Mouse (Mus musculus): Measurements from ENCODE around the gene Lst1. TPM values are rescaled to one million over a fixed set of nuclear protein-coding genes. Genes with fewer than 3 reads are reported as not detected.

Lst1 gene
- total RNA-seq, 1 experiment from 2014 or later, result 1,006 TPM

DNA sequence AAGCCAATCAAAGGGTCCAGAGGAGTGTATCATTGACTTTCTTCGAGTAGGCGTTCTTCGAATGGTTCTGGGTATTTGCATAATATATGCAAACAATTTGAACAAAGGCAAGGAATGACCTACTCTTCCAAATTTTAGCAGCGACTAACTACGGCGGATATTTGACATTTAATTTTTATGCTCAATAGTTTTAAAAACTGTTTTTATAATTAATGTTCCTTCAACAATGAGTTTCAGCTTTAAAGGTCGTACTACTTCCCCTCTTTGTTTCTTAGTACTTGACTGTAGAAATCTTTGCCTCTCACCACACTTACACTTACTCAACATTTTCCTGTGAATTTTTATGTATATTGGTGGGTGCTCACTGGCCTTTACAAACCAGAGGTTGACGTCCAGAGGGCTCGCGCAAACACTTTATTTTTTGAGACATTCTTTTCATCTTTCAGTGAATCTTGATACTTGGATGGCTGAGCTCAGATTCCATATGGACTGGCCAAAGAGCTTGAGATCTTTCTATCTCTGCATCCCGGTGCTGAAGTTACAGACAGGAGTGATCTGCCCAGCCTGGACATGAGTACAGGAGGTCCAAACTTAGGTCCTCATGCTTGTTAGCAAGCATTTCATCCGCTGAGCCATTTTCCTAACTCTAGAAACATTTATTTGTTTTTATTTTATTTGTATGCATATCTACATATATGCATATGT, 22.6 kb downstream of the Lst1 start:
- ATAC-seq (replicated peaks; ENCODE audit: insufficient number of reproducible peaks, low FRiP score, low TSS enrichment, poor library complexity, severe bottlenecking), result no peak

DNA sequence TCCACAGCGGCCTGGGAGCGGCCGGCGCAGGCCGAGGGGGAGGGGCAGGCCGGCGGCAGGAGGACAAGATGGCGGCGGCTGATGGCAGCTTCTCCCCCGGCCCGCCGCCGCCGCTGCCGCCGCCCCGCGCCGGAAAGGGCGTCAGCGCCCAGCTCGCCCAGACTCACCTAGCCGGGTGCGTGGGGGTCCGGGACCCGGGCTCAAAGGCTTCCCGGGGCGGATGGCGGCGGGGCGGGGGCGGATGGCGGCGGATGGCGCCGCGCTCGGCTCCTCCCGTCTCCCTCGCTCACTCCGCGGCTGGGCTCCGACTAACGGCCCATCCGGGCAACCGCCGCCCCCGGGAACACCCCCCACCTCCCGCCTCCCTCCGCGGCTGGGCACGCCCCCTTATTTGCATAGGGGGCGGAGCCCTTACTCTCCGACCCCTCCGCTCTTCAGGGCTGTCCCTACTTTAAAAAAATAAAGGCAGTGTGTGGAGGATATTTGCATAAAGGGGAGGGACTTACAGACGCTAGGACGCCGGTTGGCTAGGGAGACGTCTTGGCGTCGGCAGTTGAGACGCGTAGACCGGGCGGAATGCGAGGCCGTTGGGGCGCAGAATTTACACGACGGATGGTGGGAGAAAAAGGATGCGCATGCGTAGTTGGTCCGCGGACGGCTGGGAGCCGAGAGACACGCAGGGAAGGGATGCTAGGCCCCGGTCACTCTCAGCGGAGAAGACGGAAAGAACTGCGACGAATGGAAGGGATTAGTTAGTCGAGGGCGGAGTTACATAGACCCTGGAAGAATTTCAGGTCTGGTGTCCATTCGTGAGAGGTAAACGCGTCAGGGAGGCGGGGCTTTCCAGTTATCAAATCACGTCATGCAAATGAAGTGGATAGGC, 23.4 kb downstream of the Lst1 start, which contains the start of gene Prrc2a:
Gene Prrc2a, minus strand, starts transcription at position 330 of the 883 bp plus-strand sequence.
- ATAC-seq (replicated peaks; ENCODE audit: insufficient number of reproducible peaks, low FRiP score, low TSS enrichment, poor library complexity, severe bottlenecking), result peak; percentile 85

DNA sequence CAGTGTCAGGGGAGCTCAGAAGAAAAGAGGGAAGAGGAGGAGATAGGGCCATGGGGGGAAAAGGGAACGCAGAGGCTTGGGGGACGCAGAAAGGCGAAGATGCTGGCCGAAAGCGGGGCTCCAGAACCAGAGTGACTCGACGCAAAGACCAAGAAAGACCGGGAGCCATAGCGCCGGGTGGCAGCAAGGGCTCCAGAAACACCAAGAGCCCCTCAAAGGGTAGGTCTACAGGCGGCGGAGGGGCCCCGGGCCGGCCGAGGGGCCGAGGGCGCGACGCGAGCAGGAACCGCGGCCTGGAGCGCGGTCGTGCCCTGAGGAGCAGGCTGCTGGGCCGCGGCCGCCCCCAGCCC, 24.0 kb downstream of the Lst1 start:
- ATAC-seq (replicated peaks; ENCODE audit: insufficient number of reproducible peaks, low FRiP score, low TSS enrichment, poor library complexity, severe bottlenecking), result no peak

DNA sequence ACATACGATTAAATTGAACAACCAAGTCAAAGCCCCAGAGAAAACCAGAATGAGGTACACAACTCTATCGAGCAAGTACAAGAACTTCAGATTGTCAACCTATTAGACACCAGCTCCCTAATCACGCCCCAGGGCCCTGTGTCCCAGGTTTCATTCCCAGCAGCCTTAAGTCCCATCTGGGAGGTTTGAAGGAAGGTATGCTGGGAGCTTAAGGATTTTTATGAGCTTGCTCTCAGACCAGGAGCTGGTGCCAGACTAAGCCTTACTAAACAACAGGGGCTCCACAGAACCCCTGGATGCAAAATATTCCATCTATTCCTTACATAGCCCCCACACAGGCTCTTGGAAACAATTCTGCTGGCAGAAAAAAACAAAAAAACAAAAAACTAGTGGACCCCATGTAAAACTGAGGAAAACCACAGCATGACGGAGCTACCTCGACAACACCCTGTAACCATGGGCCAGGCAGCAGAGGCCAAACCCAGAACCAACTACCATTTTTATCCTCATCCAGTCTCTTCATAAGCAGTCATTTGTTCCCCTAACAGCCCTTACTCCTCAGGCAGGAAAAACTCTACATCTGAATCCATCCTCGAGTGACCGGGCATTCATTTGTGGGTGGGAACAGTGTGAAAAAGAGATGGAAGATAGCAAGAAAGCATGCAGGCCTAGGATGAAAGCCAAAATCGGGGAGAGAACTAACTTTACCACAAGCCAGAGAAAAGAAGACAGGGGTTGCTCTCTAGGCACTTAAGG, 24.7 kb downstream of the Lst1 start:
- ATAC-seq (replicated peaks; ENCODE audit: insufficient number of reproducible peaks, low FRiP score, low TSS enrichment, poor library complexity, severe bottlenecking), result no peak

DNA sequence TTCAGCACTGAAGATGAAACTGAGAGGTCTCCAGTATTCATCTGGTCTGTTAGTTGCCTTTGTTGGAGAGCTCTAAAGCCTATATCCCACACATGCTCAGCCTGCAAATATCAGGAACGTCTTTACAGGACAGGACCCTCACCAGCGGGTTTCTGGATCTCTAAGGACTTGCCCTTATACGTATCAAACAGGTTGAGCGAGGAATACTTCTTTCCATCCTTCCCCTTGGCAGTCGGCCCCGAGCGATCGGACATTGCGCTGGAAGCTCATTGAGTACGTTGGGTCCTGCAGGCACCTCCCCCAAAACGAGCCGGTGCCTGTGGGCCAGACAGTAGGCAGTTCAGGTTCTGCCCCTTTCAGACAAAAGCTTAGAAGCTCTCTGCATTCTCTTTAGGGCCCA, 25.5 kb downstream of the Lst1 start:
- ATAC-seq (replicated peaks; ENCODE audit: insufficient number of reproducible peaks, low FRiP score, low TSS enrichment, poor library complexity, severe bottlenecking), result no peak

DNA sequence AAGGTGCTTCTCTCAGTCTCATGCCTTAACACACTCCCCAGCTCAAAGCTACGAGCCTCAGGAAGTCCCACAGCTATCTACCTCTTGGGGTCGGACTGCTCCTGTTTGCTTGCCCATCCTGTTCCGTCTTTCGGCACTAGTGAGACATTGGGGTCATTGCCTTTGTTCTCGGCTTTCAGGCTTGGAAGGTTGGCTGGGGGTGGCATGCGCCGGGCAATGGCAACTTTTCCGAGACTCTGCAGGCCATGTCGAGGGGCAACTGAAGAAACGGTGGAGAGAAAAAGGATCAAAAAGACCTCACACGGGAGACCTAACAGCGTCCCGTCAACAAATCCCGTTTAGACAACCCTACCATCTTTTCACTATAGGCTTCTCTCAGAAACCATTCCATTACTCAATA, 26.1 kb downstream of the Lst1 start:
- ATAC-seq (replicated peaks; ENCODE audit: insufficient number of reproducible peaks, low FRiP score, low TSS enrichment, poor library complexity, severe bottlenecking), result no peak

DNA sequence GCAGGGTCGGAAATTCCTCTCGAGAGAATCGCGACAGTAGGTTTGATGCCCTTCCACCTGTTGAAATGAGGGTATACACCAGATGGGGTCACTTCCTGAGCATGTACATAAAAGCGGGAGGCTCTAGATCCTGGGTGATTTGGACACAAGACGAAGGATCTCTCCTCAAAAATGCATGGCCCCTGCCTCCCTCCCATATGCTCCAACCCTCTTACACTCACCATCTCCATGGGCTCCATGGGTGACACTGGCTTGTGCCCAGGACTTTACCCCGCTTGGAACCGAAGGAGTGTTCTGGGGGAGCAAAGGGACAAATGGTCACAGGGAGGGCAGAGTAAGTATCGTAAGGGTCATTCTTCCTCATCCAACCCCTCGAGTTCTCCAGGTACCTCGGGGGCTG, 26.8 kb downstream of the Lst1 start:
- ATAC-seq (replicated peaks; ENCODE audit: insufficient number of reproducible peaks, low FRiP score, low TSS enrichment, poor library complexity, severe bottlenecking), result no peak

DNA sequence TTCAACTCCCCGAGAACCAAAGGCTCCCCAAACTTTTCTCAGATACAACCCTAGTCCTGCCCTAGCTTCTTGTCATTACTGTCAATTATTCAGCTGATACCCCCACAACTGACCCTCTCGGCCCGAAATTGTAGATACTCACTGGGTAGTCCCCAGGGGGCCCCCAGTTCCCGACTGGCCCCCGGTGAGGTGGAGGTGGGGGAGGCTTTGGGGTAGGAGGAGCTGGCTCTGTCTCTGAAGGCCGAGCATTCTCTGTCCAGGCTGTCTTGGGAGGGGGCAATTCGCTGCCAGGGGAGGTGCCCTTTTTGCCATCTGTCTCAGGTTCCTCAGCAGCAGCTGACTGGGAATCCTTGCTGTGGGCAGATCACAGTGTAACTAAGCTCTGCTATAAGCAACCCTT, 28.6 kb downstream of the Lst1 start:
- no peak for ATAC-seq (replicated peaks; ENCODE audit: insufficient number of reproducible peaks, low FRiP score, low TSS enrichment, poor library complexity, severe bottlenecking)

DNA sequence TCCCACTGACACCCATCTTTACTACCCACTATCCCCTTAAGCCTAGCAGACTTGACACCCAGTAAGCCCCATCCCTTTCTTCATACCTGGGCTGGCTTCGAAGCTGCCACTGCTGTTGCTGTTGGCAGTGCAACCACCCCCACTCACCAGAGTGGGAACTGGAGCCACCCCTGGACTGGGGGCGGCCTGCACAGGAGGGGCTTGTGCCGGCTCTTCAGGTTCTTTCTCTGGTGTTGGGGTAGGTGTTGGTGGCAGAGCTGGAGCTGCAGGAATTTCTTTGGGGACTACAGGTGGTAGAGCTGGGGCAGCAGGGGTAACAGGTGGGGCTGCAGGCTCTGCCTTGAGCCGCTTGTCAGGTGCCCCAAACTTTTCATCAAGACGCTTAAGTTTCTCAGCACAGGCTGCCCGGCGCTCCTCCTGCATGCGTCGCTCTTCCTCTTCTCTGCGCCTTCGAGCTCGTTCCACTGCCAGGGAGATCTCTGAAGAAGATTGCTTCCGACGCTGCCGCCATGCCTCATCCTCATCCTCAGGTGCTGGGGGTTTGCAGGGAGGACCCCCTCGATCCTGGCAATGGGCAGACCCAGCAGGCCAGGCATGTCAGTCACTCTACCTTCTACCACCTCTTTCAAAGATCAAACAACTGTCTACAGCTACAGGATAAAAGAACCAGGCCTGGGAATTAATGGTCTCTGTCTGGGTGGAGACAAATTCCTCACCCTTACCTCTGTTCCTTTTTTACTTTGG, 29.2 kb downstream of the Lst1 start:
- ATAC-seq (replicated peaks; ENCODE audit: insufficient number of reproducible peaks, low FRiP score, low TSS enrichment, poor library complexity, severe bottlenecking), result no peak

DNA sequence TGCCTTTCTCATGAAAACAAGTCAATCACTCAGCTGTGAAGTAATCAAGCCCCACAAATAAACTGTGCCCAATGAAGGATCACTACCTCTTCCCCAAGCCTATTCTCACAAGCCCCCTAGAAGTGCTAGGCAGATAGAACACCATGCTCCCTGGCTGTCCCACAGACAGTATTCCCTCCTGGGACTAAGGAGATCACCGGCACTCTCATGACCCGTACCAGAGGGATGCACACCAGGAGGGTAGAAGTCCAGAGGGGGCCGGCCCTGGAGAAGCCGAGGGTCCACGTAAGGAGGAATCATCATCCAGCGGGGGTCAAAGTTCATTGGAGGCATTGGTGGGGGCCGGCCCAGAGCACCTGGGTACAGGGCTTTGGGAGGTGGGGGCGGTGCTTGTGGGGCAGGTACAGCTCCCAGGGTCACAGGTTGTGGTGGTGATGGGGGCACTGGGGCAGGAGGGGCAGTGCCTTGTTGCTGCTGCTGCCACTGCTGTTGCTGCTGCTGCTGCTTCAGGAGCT, 30.5 kb downstream of the Lst1 start:
- no peak for ATAC-seq (replicated peaks; ENCODE audit: insufficient number of reproducible peaks, low FRiP score, low TSS enrichment, poor library complexity, severe bottlenecking)

DNA sequence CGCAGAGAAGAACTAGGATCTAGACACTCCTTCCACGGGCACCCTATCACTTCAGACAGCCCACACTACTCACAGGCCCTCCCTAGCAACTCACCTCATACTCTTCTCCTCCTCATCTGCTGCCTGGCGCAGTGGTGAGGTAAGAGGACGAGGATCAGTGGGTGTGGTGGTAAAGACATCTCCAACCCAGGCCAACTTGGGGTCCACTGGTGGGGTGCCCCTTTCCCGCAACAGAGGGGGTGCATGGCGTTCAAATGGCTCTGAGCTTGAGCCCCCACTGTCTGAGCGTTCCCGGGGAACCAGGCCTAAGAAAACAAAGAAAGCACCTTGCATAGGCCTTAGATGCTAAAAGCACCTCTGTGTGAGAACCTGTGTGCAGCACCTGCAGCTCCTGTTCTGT, 31.0 kb downstream of the Lst1 start:
- ATAC-seq (replicated peaks; ENCODE audit: insufficient number of reproducible peaks, low FRiP score, low TSS enrichment, poor library complexity, severe bottlenecking), result no peak

DNA sequence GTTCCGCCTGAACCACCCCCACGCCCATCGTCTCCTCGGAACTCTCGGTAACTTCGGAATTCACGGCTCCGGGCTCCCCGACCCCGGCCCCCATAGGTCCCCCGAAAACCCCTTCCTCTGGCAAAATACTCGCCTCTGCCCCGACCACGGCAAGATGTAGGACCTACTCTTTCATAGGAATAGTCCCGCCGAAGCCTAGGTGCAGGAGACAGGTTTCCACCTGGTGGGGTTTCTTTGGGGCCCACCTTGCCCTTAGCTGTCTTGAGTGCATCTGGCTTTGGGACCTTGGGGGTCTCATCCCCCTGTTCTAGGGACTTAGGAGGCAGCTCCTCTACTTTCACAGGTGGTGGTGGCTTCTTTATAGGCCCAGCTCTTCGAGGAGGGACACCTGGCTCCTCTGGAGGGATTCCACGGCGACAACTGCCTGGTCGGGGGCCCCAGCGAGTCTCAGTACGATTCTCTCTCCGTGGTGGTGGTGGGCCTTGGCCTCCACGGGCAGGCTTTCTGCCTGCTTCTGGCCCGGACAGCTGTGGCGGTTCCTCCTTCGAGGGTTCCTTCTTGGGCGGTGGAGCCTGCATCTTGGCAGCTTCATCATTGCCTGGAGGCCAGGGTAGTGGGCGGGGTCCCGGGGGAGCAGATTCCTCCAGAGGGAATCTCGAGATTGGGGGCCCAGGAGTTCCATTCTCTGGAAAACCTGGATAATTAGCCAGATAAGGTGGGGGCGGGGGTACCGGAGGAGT, 31.6 kb downstream of the Lst1 start:
- ATAC-seq (replicated peaks; ENCODE audit: insufficient number of reproducible peaks, low FRiP score, low TSS enrichment, poor library complexity, severe bottlenecking), result no peak

DNA sequence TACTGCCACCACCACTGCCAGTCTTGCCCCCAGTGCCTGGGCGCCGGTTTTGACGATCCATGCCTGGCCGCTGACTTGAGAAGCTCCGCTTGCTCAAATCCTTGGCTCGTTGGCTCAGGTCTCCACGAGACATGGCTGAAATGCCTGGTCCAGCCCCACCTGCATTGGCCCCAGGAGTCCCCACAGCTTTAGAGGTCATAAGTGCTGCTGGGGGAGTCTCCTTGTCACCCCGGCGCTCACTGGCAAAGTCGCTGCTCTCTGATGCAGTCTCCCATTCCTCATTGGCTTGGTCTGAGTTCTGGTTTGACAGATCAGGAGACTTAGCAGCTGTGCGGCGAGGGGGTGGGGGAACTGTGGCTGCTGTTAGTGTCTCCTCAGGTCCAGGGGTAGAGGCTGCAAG, 32.8 kb downstream of the Lst1 start:
- ATAC-seq (replicated peaks; ENCODE audit: insufficient number of reproducible peaks, low FRiP score, low TSS enrichment, poor library complexity, severe bottlenecking), result no peak

DNA sequence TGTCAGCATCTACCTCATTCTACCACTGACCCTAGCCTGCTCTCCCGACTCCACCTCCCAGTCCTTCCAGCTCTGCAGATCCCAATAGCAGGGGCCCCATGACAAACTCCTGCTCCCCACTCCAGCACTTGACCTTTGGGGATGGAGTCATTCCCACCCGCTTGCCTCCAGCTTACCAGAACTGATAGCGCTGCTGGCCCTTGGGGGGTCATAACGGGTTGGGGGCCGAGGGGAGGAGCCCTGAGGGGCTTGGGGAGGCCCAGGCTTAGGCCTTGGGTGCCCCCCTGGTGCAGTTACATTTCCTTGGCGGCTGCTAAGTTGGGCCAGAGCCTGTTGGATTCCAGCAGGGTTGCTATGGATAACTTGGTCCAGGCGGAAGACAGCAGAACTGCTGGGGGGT, 33.6 kb downstream of the Lst1 start:
- ATAC-seq (replicated peaks; ENCODE audit: insufficient number of reproducible peaks, low FRiP score, low TSS enrichment, poor library complexity, severe bottlenecking), result no peak

DNA sequence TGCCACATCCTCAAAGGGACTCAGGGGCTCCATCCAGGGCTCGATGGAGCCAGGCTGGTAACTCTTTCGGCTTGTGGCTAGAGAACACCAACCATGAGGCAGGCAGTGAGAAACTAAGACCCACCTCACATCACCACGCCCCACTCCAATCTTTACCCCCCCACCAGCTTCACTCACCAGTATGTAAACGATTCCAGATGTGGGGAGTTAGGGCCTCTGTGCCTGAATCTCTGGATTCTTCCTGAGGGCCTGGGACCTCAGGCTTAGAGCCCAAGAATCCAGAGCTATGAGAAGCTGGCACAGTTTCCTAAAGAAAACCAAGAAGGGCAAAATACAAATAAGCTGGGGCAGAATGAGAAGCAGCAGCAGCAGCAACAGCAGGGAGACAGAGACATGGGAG, 34.3 kb downstream of the Lst1 start:
- ATAC-seq (replicated peaks; ENCODE audit: insufficient number of reproducible peaks, low FRiP score, low TSS enrichment, poor library complexity, severe bottlenecking), result no peak

DNA sequence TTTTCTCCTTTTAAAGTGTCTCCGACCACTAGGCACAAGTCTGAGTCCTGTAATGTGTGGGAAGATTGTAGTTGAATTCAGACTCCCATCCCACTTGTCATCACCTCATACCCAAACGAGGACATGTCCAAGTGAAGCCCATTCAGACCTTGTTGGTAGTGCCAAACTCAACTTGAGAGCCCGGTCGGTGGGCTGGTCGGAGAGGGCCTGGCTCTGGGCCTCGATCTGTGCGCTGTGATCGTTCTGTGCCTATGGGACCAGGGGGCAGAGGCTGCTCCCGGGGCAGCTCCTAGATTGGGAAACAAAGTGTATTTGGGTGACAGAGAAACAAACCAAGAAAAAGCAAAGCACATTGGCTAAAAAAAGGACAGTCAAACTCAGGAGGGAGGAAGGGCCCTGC, 35.2 kb downstream of the Lst1 start:
- ATAC-seq (replicated peaks; ENCODE audit: insufficient number of reproducible peaks, low FRiP score, low TSS enrichment, poor library complexity, severe bottlenecking), result no peak

DNA sequence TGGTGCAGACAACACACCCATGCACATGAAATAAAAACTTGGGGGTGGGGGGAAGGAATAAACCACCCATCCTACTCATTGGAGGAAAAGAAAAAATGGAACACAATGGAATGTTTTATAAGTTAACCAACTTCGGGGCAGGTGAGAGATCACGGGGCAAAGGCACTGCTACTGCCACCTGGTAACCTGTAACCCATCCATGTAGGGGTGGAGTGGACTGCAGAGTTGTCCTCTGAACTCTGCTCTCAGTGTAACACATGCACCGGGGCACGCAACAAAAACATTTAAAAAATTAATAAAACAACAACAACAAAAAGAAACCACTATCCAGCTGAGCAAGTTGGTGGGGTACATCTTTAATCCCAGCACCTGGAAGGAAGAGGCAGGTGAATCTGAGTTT, 36.1 kb downstream of the Lst1 start:
- ATAC-seq (replicated peaks; ENCODE audit: insufficient number of reproducible peaks, low FRiP score, low TSS enrichment, poor library complexity, severe bottlenecking), result no peak

All from monocyte, adult 5-6 weeks (primary cell).